In genomic region chr11:70030651-70031320, GRCm38 (mm10) we compare ENCODE assay signal across 17 mouse cellular contexts. TPM values are rescaled to one million over a fixed set of nuclear protein-coding genes. Genes with fewer than 3 reads are reported as not detected.
DNase-seq lines count a peak whose midpoint lies in the region; ATAC-seq lines count a peak whose summit lies in the region.
"Had no signal": no experiment of that assay in that cellular context is flagged by ENCODE, and none has a peak within 500 bp of the region (broad histone marks: within the 10 kb centered on the region; RNA-seq: fewer than 3 reads in every experiment).

No protein-coding gene starts in this region.

- H3K4me2 ChIP-seq in hindbrain, embryonic 12.5 days (replicated peaks) = peak overlapping the region; percentile 64
- H3K4me2 ChIP-seq in midbrain, embryonic 12.5 days (replicated peaks) = peak overlapping the region; percentile 68
- H3K4me2 ChIP-seq in neural tube, embryonic 15.5 days = peak overlapping the region; percentile 67
- H3K4me2 ChIP-seq: limb, embryonic 15.5 days had no signal

- H3K9me3 ChIP-seq in heart, embryonic 10.5 days = no peaks in the 10 kb centered on the region
- no peaks in the 10 kb centered on the region for H3K9me3 ChIP-seq in hindbrain, embryonic 12.5 days (replicated peaks)
- H3K9me3 ChIP-seq in midbrain, embryonic 12.5 days = no peaks in the 10 kb centered on the region
- H3K9me3 ChIP-seq in neural tube, embryonic 15.5 days (replicated peaks) = no peaks in the 10 kb centered on the region
- H3K9me3 ChIP-seq: heart, embryonic 15.5 days; limb, embryonic 15.5 days had no signal

- peaks cover 52% of the 10 kb centered on the region for H3K4me1 ChIP-seq in heart, embryonic 10.5 days
- H3K4me1 ChIP-seq in hindbrain, embryonic 12.5 days = peaks cover 53% of the 10 kb centered on the region
- H3K4me1 ChIP-seq in midbrain, embryonic 12.5 days = peaks cover 49% of the 10 kb centered on the region
- peaks cover 50% of the 10 kb centered on the region for H3K4me1 ChIP-seq in neural tube, embryonic 15.5 days

- ATAC-seq in hindbrain, embryonic 12.5 days (ENCODE audit: low FRiP score) = no peak
- no peak for ATAC-seq in midbrain, embryonic 12.5 days (ENCODE audit: low FRiP score, low read depth)
- no peak for ATAC-seq in neural tube, embryonic 15.5 days (ENCODE audit: low FRiP score)
- ATAC-seq in erythroblast, adult 5-6 weeks (replicated peaks; ENCODE audit: low FRiP score, poor library complexity, severe bottlenecking) = no peak

- H3K36me3 ChIP-seq in heart, embryonic 10.5 days = peaks cover 31% of the 10 kb centered on the region
- H3K36me3 ChIP-seq in hindbrain, embryonic 12.5 days = peaks cover 41% of the 10 kb centered on the region
- H3K36me3 ChIP-seq in midbrain, embryonic 12.5 days = peaks cover 30% of the 10 kb centered on the region
- peaks cover 45% of the 10 kb centered on the region for H3K36me3 ChIP-seq in neural tube, embryonic 15.5 days

- H3K4me3 ChIP-seq in heart, embryonic 10.5 days = no peak overlapping the region
- H3K4me3 ChIP-seq in hindbrain, embryonic 12.5 days = peak overlapping the region; percentile 34
- peak overlapping the region; percentile 41 for H3K4me3 ChIP-seq in midbrain, embryonic 12.5 days
- H3K4me3 ChIP-seq in neural tube, embryonic 15.5 days (replicated peaks) = peak overlapping the region; percentile 37; the same call in 1 of the 2 replicates
- H3K4me3 ChIP-seq: heart, embryonic 15.5 days; limb, embryonic 15.5 days had no signal

- peak overlapping the region; percentile 67 for H3K9ac ChIP-seq in hindbrain, embryonic 12.5 days
- peak overlapping the region; percentile 57 for H3K9ac ChIP-seq in midbrain, embryonic 12.5 days (replicated peaks)
- peak overlapping the region; percentile 46; the same call in 1 of the 2 replicates for H3K9ac ChIP-seq in neural tube, embryonic 15.5 days (replicated peaks)
- H3K9ac ChIP-seq: heart, embryonic 15.5 days had no signal

- no peak overlapping the region for H3K27ac ChIP-seq in heart, embryonic 10.5 days
- peak overlapping the region; percentile 98 for H3K27ac ChIP-seq in hindbrain, embryonic 12.5 days
- peak overlapping the region; percentile 97 for H3K27ac ChIP-seq in midbrain, embryonic 12.5 days (replicated peaks)
- peak overlapping the region; percentile 96 for H3K27ac ChIP-seq in neural tube, embryonic 15.5 days (replicated peaks)
- H3K27ac ChIP-seq: heart, embryonic 15.5 days had no signal

- peak; percentile 93 for DNase-seq in heart, adult 11 months
- no peak for DNase-seq in heart, embryonic 10.5 days (ENCODE audit: low spot score)
- no peak for DNase-seq in adrenal gland, postnatal 10 days
- DNase-seq in natural killer cell, adult 2 months (ENCODE audit: low spot score in 2 of 2) = no peak
- DNase-seq: adrenal gland, postnatal 25 days; embryo, embryonic 11 days; kidney, adult 9 months; lung, adult 18-20 months; lung, postnatal 4 days; thymus, postnatal 14 days had no signal

- H3K27me3 ChIP-seq in heart, embryonic 10.5 days (ENCODE audit: insufficient read depth, poor library complexity, severe bottlenecking) = peaks cover 12% of the 10 kb centered on the region
- H3K27me3 ChIP-seq in hindbrain, embryonic 12.5 days = no peaks in the 10 kb centered on the region
- no peaks in the 10 kb centered on the region for H3K27me3 ChIP-seq in midbrain, embryonic 12.5 days
- no peaks in the 10 kb centered on the region for H3K27me3 ChIP-seq in neural tube, embryonic 15.5 days (replicated peaks)
- H3K27me3 ChIP-seq: heart, embryonic 15.5 days; limb, embryonic 15.5 days had no signal

- 92% methylated on average over 28 of the region's 28 CpGs for WGBS in heart, embryonic 10.5 days
- WGBS in hindbrain, embryonic 12.5 days = 88% methylated on average over 28 of the region's 28 CpGs
- 92% methylated on average over 28 of the region's 28 CpGs for WGBS in midbrain, embryonic 12.5 days
- 88% methylated on average over 28 of the region's 28 CpGs for WGBS in neural tube, embryonic 15.5 days

RNA-seq across cellular contexts. Expression of gene Dlg4, which starts 14.0 kb away (rescaled TPM):
- 5.7 and 9.3 TPM in 2 replicates for polyA plus RNA-seq in heart, embryonic 10.5 days (2016; fragmentation: Nextera tagmentation; extraction: Ambion mirVana)
- polyA plus RNA-seq in hindbrain, embryonic 12.5 days (2016; fragmentation: Nextera tagmentation; extraction: Ambion mirVana) = 23.0 and 28.5 TPM in 2 replicates
- 23.9 and 30.2 TPM in 2 replicates for polyA plus RNA-seq in midbrain, embryonic 12.5 days (2016; fragmentation: Nextera tagmentation; extraction: Ambion mirVana)
- polyA plus RNA-seq in neural tube, embryonic 15.5 days (2015; fragmentation: Nextera tagmentation; extraction: Ambion mirVana) = 20.1 and 24.7 TPM in 2 replicates
- total RNA-seq in erythroblast, adult 5-6 weeks (2015; ENCODE audit: low replicate concordance) = 7.7 TPM in 1 of 2 replicates, not detected in the other
- total RNA-seq in erythroblast, adult 5-6 weeks (2017; ENCODE audit: low replicate concordance) = 0.17 and 0.84 TPM in 2 replicates
- 10 to 100 TPM; 29.9 to 37.6 TPM for total RNA-seq in adrenal gland, postnatal 10 days (2021)

RNA-seq across cellular contexts. Expression of gene Acadvl, which starts 15.6 kb away (rescaled TPM):
- polyA plus RNA-seq in heart, embryonic 10.5 days (2016; fragmentation: Nextera tagmentation; extraction: Ambion mirVana) = 79.1 and 102 TPM in 2 replicates
- polyA plus RNA-seq in hindbrain, embryonic 12.5 days (2016; fragmentation: Nextera tagmentation; extraction: Ambion mirVana) = 59.8 and 61.9 TPM in 2 replicates
- 50.7 and 57.9 TPM in 2 replicates for polyA plus RNA-seq in midbrain, embryonic 12.5 days (2016; fragmentation: Nextera tagmentation; extraction: Ambion mirVana)
- 61.7 and 65.7 TPM in 2 replicates for polyA plus RNA-seq in neural tube, embryonic 15.5 days (2015; fragmentation: Nextera tagmentation; extraction: Ambion mirVana)
- 23.6 and 48.4 TPM in 2 replicates for total RNA-seq in erythroblast, adult 5-6 weeks (2015; ENCODE audit: low replicate concordance)
- total RNA-seq in erythroblast, adult 5-6 weeks (2017; ENCODE audit: low replicate concordance) = 18.6 and 20.4 TPM in 2 replicates
- 1,000 to 10,000 TPM; 1,467 to 1,540 TPM for total RNA-seq in adrenal gland, postnatal 10 days (2021)

RNA-seq across cellular contexts. Expression of gene Asgr1, which starts 23.1 kb away (rescaled TPM):
- 0.23 and 0.93 TPM in 2 replicates for polyA plus RNA-seq in heart, embryonic 10.5 days (2016; fragmentation: Nextera tagmentation; extraction: Ambion mirVana)
- 0.56 and 0.89 TPM in 2 replicates for polyA plus RNA-seq in hindbrain, embryonic 12.5 days (2016; fragmentation: Nextera tagmentation; extraction: Ambion mirVana)
- polyA plus RNA-seq in midbrain, embryonic 12.5 days (2016; fragmentation: Nextera tagmentation; extraction: Ambion mirVana) = 0.33 and 0.89 TPM in 2 replicates
- polyA plus RNA-seq in neural tube, embryonic 15.5 days (2015; fragmentation: Nextera tagmentation; extraction: Ambion mirVana) = 1.7 and 2.1 TPM in 2 replicates
- total RNA-seq in erythroblast, adult 5-6 weeks (2015; ENCODE audit: low replicate concordance) = not detected in 2 replicates
- total RNA-seq in erythroblast, adult 5-6 weeks (2017; ENCODE audit: low replicate concordance) = not detected in 2 replicates
- 10 to 100 TPM; 35.0 to 76.1 TPM for total RNA-seq in adrenal gland, postnatal 10 days (2021)
- polyA plus RNA-seq: heart, embryonic 15.5 days; large intestine, adult 2 months had no signal

RNA-seq across cellular contexts. Expression of gene Dvl2, which starts 30.4 kb away (rescaled TPM):
- polyA plus RNA-seq in heart, embryonic 10.5 days (2016; fragmentation: Nextera tagmentation; extraction: Ambion mirVana) = 29.5 and 40.3 TPM in 2 replicates
- polyA plus RNA-seq in hindbrain, embryonic 12.5 days (2016; fragmentation: Nextera tagmentation; extraction: Ambion mirVana) = 45.9 and 46.4 TPM in 2 replicates
- 45.3 and 49.2 TPM in 2 replicates for polyA plus RNA-seq in midbrain, embryonic 12.5 days (2016; fragmentation: Nextera tagmentation; extraction: Ambion mirVana)
- 22.6 and 25.1 TPM in 2 replicates for polyA plus RNA-seq in neural tube, embryonic 15.5 days (2015; fragmentation: Nextera tagmentation; extraction: Ambion mirVana)
- total RNA-seq in erythroblast, adult 5-6 weeks (2015; ENCODE audit: low replicate concordance) = 1.3 and 4.2 TPM in 2 replicates
- 2.1 and 7.4 TPM in 2 replicates for total RNA-seq in erythroblast, adult 5-6 weeks (2017; ENCODE audit: low replicate concordance)
- 10 to 100 TPM; 15.7 to 23.0 TPM for total RNA-seq in adrenal gland, postnatal 10 days (2021)

RNA-seq across cellular contexts. Expression of gene Phf23, which starts 35.2 kb away (rescaled TPM):
- polyA plus RNA-seq in heart, embryonic 10.5 days (2016; fragmentation: Nextera tagmentation; extraction: Ambion mirVana) = 51.8 and 73.3 TPM in 2 replicates
- polyA plus RNA-seq in hindbrain, embryonic 12.5 days (2016; fragmentation: Nextera tagmentation; extraction: Ambion mirVana) = 87.8 and 96.2 TPM in 2 replicates
- polyA plus RNA-seq in midbrain, embryonic 12.5 days (2016; fragmentation: Nextera tagmentation; extraction: Ambion mirVana) = 89.4 and 96.5 TPM in 2 replicates
- polyA plus RNA-seq in neural tube, embryonic 15.5 days (2015; fragmentation: Nextera tagmentation; extraction: Ambion mirVana) = 53.5 and 57.8 TPM in 2 replicates
- total RNA-seq in erythroblast, adult 5-6 weeks (2015; ENCODE audit: low replicate concordance) = 8.5 and 11.3 TPM in 2 replicates
- total RNA-seq in erythroblast, adult 5-6 weeks (2017; ENCODE audit: low replicate concordance) = 7.4 and 11.0 TPM in 2 replicates
- 10 to 100 TPM; 43.5 to 50.5 TPM for total RNA-seq in adrenal gland, postnatal 10 days (2021)
